17 mouse cellular contexts compared by ENCODE assay signal in the genomic region with DNA sequence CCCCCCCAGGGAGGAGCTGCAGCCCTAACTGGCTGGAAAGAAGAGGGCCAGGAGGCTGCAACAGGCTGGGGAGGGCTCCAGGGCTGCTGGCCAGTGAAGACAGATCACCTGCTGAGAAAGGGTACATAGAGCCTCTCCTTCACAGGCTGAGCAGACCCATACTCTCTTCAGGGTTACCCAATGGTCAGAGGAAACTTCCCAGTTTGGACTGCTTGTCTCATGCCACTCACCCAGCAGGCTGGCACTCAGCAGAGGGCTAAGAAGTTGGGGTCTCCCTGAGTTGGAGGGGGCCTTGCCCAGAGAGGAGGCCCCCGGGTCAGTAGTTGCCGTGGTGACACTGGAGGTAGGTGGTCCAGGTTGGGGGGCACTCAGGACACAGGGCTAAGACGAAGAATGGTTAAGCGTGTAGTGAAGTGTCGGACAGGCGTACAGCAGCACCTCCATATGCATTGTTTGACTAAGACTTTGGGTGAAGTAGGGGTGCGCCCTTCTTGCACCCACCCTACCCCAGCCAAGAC. TPM values are rescaled to one million over a fixed set of nuclear protein-coding genes. Genes with fewer than 3 reads are reported as not detected.
DNase-seq lines count a peak whose midpoint lies in the region; ATAC-seq and TF ChIP-seq lines count a peak whose summit lies in the region.
"Had no signal": no experiment of that assay in that cellular context is flagged by ENCODE, and none has a peak within 500 bp of the region (broad histone marks: within the 10 kb centered on the region; RNA-seq: fewer than 3 reads in every experiment).

No protein-coding gene starts in this region.

- H3K9me3 ChIP-seq in forebrain, embryonic 11.5 days (ENCODE audit: control insufficient read depth, low read length), result no peaks in the 10 kb centered on the region
- H3K9me3 ChIP-seq in forebrain, embryonic 15.5 days, result no peaks in the 10 kb centered on the region
- H3K9me3 ChIP-seq in intestine, postnatal 0 days (ENCODE audit: control insufficient read depth), result no peaks in the 10 kb centered on the region
- no peaks in the 10 kb centered on the region for H3K9me3 ChIP-seq in intestine, embryonic 16.5 days (ENCODE audit: control insufficient read depth, low read length)
- no peaks in the 10 kb centered on the region for H3K9me3 ChIP-seq in E14TG2a.4 (ENCODE audit: low read length)
- H3K9me3 ChIP-seq in limb, embryonic 10.5 days (replicated peaks), result no peaks in the 10 kb centered on the region
- H3K9me3 ChIP-seq: heart, embryonic 15.5 days had no signal

- H3K36me3 ChIP-seq in forebrain, embryonic 11.5 days (ENCODE audit: control insufficient read depth, insufficient read depth, low read length), result peaks cover 22% of the 10 kb centered on the region
- H3K36me3 ChIP-seq in forebrain, embryonic 15.5 days, result peaks cover 67% of the 10 kb centered on the region
- H3K36me3 ChIP-seq in intestine, postnatal 0 days (ENCODE audit: control insufficient read depth, insufficient read depth), result peaks cover 74% of the 10 kb centered on the region
- H3K36me3 ChIP-seq in intestine, embryonic 16.5 days (ENCODE audit: control insufficient read depth, insufficient read depth, low read length), result peaks cover 45% of the 10 kb centered on the region
- peaks cover 86% of the 10 kb centered on the region for H3K36me3 ChIP-seq in E14TG2a.4 (ENCODE audit: insufficient read depth, low read length)
- peaks cover 83% of the 10 kb centered on the region for H3K36me3 ChIP-seq in limb, embryonic 10.5 days

- no peak overlapping the region for H3K4me3 ChIP-seq in forebrain, embryonic 11.5 days (ENCODE audit: low read depth, low read length)
- no peak overlapping the region for H3K4me3 ChIP-seq in forebrain, embryonic 15.5 days
- H3K4me3 ChIP-seq in intestine, postnatal 0 days (ENCODE audit: low read depth, low read length), result no peak overlapping the region
- H3K4me3 ChIP-seq in intestine, embryonic 16.5 days (ENCODE audit: low read length), result no peak overlapping the region
- H3K4me3 ChIP-seq in E14TG2a.4 (replicated peaks; ENCODE audit: low read length), result peak overlapping the region; percentile 51
- H3K4me3 ChIP-seq in limb, embryonic 10.5 days, result 0 out of 2 replicates have a peak overlapping the region, but pooled peaks have one; percentile 2
- H3K4me3 ChIP-seq: heart, embryonic 15.5 days; left cerebral cortex, adult 2 months had no signal

- no peak for ATAC-seq in forebrain, embryonic 11.5 days (replicated peaks; ENCODE audit: low FRiP score)
- ATAC-seq in forebrain, embryonic 15.5 days (replicated peaks), result no peak
- no peak for ATAC-seq in intestine, postnatal 0 days
- ATAC-seq in intestine, embryonic 16.5 days, result no peak
- ATAC-seq: midbrain, embryonic 16.5 days had no signal

- peaks cover 15% of the 10 kb centered on the region for H3K4me1 ChIP-seq in forebrain, embryonic 11.5 days (replicated peaks; ENCODE audit: control insufficient read depth, insufficient read depth, low read length)
- H3K4me1 ChIP-seq in forebrain, embryonic 15.5 days, result peaks cover 27% of the 10 kb centered on the region
- H3K4me1 ChIP-seq in intestine, postnatal 0 days (replicated peaks; ENCODE audit: control insufficient read depth, insufficient read depth, low read length), result 0 out of 2 replicates have a peak, but pooled peaks cover 9% of the 10 kb centered on the region
- peaks cover 26% of the 10 kb centered on the region for H3K4me1 ChIP-seq in intestine, embryonic 16.5 days (ENCODE audit: control insufficient read depth, insufficient read depth, low read length)
- H3K4me1 ChIP-seq in E14TG2a.4 (replicated peaks; ENCODE audit: low read depth, low read length), result peaks cover 82% of the 10 kb centered on the region
- H3K4me1 ChIP-seq in limb, embryonic 10.5 days, result peaks cover 42% of the 10 kb centered on the region

- peak; percentile 51 for DNase-seq in forebrain, embryonic 11.5 days (ENCODE audit: low spot score)
- no peak for DNase-seq in limb, embryonic 10.5 days (ENCODE audit: low spot score)
- no peak for DNase-seq in c-Kit-positive CD71-positive TER-119-positive erythroid progenitor cells, embryonic 14.5 days (ENCODE audit: low spot score)
- DNase-seq: adrenal gland, postnatal 36 days; kidney, adult 2 months; kidney, postnatal 25 days; lung, adult 2 months; lung, postnatal 4 days; spleen, adult 18-20 months; thymus, adult 2 months had no signal

- 92% methylated on average over 7 of the region's 7 CpGs for WGBS in forebrain, embryonic 11.5 days
- WGBS in forebrain, embryonic 15.5 days, result 86% methylated on average over 7 of the region's 7 CpGs
- WGBS in intestine, postnatal 0 days, result 91% methylated on average over 7 of the region's 7 CpGs
- 93% methylated on average over 7 of the region's 7 CpGs for WGBS in intestine, embryonic 16.5 days
- 94% methylated on average over 7 of the region's 7 CpGs for WGBS in limb, embryonic 10.5 days

- H3K27ac ChIP-seq in forebrain, embryonic 11.5 days (ENCODE audit: low read depth, low read length), result no peak overlapping the region
- no peak overlapping the region for H3K27ac ChIP-seq in forebrain, embryonic 15.5 days (replicated peaks)
- peak overlapping the region; percentile 35; the same call in 1 of the 2 replicates for H3K27ac ChIP-seq in intestine, postnatal 0 days (ENCODE audit: low read depth, low read length)
- no peak overlapping the region for H3K27ac ChIP-seq in intestine, embryonic 16.5 days (ENCODE audit: low read length)
- no peak overlapping the region for H3K27ac ChIP-seq in limb, embryonic 10.5 days
- H3K27ac ChIP-seq: heart, embryonic 15.5 days; left cerebral cortex, adult 2 months had no signal

- no peak for TF ChIP-seq CTCF in intestine, postnatal 0 days (IDR thresholded peaks at IDR 0.05; ENCODE audit: low read depth)
- TF ChIP-seq CTCF in E14TG2a.4 (conservative IDR thresholded peaks at IDR 0.05; ENCODE audit: low read length), result no peak

- no peak overlapping the region for H3K4me2 ChIP-seq in forebrain, embryonic 11.5 days (ENCODE audit: low read depth, low read length, severe bottlenecking)
- H3K4me2 ChIP-seq in forebrain, embryonic 15.5 days (replicated peaks), result no peak overlapping the region
- H3K4me2 ChIP-seq in intestine, postnatal 0 days (replicated peaks; ENCODE audit: low read depth), result no peak overlapping the region
- H3K4me2 ChIP-seq in intestine, embryonic 16.5 days (ENCODE audit: low read depth, low read length), result no peak overlapping the region
- H3K4me2 ChIP-seq: heart, embryonic 15.5 days had no signal

- no peaks in the 10 kb centered on the region for H3K27me3 ChIP-seq in forebrain, embryonic 11.5 days (ENCODE audit: control insufficient read depth, insufficient read depth, low read length)
- H3K27me3 ChIP-seq in forebrain, embryonic 15.5 days, result no peaks in the 10 kb centered on the region
- no peaks in the 10 kb centered on the region for H3K27me3 ChIP-seq in intestine, postnatal 0 days (replicated peaks; ENCODE audit: control insufficient read depth, insufficient read depth, low read length)
- no peaks in the 10 kb centered on the region for H3K27me3 ChIP-seq in intestine, embryonic 16.5 days (replicated peaks; ENCODE audit: control insufficient read depth, insufficient read depth, low read length)
- H3K27me3 ChIP-seq in E14TG2a.4 (ENCODE audit: insufficient read depth, low read length), result no peaks in the 10 kb centered on the region
- H3K27me3 ChIP-seq in limb, embryonic 10.5 days (ENCODE audit: low read depth, poor library complexity, severe bottlenecking), result no peaks in the 10 kb centered on the region
- H3K27me3 ChIP-seq: heart, embryonic 15.5 days had no signal

- H3K9ac ChIP-seq in forebrain, embryonic 11.5 days (ENCODE audit: low read length), result no peak overlapping the region
- H3K9ac ChIP-seq in forebrain, embryonic 15.5 days (replicated peaks), result no peak overlapping the region
- no peak overlapping the region for H3K9ac ChIP-seq in intestine, postnatal 0 days (ENCODE audit: low read depth, low read length)
- H3K9ac ChIP-seq in intestine, embryonic 16.5 days (ENCODE audit: low read depth, low read length), result no peak overlapping the region
- H3K9ac ChIP-seq: heart, embryonic 15.5 days had no signal

RNA-seq across cellular contexts. Expression of gene Mbd6, which starts 4.7 kb away (rescaled TPM):
- polyA plus RNA-seq in forebrain, embryonic 11.5 days (2014; fragmentation: Nextera tagmentation; extraction: Ambion mirVana), result 22.6 and 24.0 TPM in 2 replicates
- polyA plus RNA-seq in forebrain, embryonic 15.5 days (2015; fragmentation: Nextera tagmentation; extraction: Ambion mirVana), result 17.4 and 17.5 TPM in 2 replicates
- polyA plus RNA-seq in intestine, postnatal 0 days (2015; fragmentation: Nextera tagmentation; extraction: Ambion mirVana), result 8.7 and 12.8 TPM in 2 replicates
- polyA plus RNA-seq in intestine, embryonic 16.5 days (2015; fragmentation: Nextera tagmentation; extraction: Ambion mirVana), result 9.9 and 11.1 TPM in 2 replicates
- 16.7 and 18.8 TPM in 2 replicates for polyA plus RNA-seq in limb, embryonic 10.5 days (2016; fragmentation: Nextera tagmentation; extraction: Ambion mirVana)

RNA-seq across cellular contexts. Expression of gene Dctn2, which starts 18.0 kb away (rescaled TPM):
- 202 and 207 TPM in 2 replicates for polyA plus RNA-seq in forebrain, embryonic 11.5 days (2014; fragmentation: Nextera tagmentation; extraction: Ambion mirVana)
- polyA plus RNA-seq in forebrain, embryonic 15.5 days (2015; fragmentation: Nextera tagmentation; extraction: Ambion mirVana), result 320 and 321 TPM in 2 replicates
- 143 and 147 TPM in 2 replicates for polyA plus RNA-seq in intestine, postnatal 0 days (2015; fragmentation: Nextera tagmentation; extraction: Ambion mirVana)
- polyA plus RNA-seq in intestine, embryonic 16.5 days (2015; fragmentation: Nextera tagmentation; extraction: Ambion mirVana), result 162 and 170 TPM in 2 replicates
- polyA plus RNA-seq in limb, embryonic 10.5 days (2016; fragmentation: Nextera tagmentation; extraction: Ambion mirVana), result 185 and 194 TPM in 2 replicates

RNA-seq across cellular contexts. Expression of gene Kif5a, which starts 21.0 kb away (rescaled TPM):
- 21.7 and 23.6 TPM in 2 replicates for polyA plus RNA-seq in forebrain, embryonic 11.5 days (2014; fragmentation: Nextera tagmentation; extraction: Ambion mirVana)
- polyA plus RNA-seq in forebrain, embryonic 15.5 days (2015; fragmentation: Nextera tagmentation; extraction: Ambion mirVana), result 76.4 and 80.6 TPM in 2 replicates
- 2.7 and 3.7 TPM in 2 replicates for polyA plus RNA-seq in intestine, postnatal 0 days (2015; fragmentation: Nextera tagmentation; extraction: Ambion mirVana)
- polyA plus RNA-seq in intestine, embryonic 16.5 days (2015; fragmentation: Nextera tagmentation; extraction: Ambion mirVana), result 5.2 and 5.3 TPM in 2 replicates
- polyA plus RNA-seq in limb, embryonic 10.5 days (2016; fragmentation: Nextera tagmentation; extraction: Ambion mirVana), result 1.4 and 2.2 TPM in 2 replicates

RNA-seq across cellular contexts. Expression of gene Mars, which starts 27.4 kb away (rescaled TPM):
- polyA plus RNA-seq in forebrain, embryonic 11.5 days (2014; fragmentation: Nextera tagmentation; extraction: Ambion mirVana), result 191 and 195 TPM in 2 replicates
- 130 and 137 TPM in 2 replicates for polyA plus RNA-seq in forebrain, embryonic 15.5 days (2015; fragmentation: Nextera tagmentation; extraction: Ambion mirVana)
- 47.2 and 50.7 TPM in 2 replicates for polyA plus RNA-seq in intestine, postnatal 0 days (2015; fragmentation: Nextera tagmentation; extraction: Ambion mirVana)
- polyA plus RNA-seq in intestine, embryonic 16.5 days (2015; fragmentation: Nextera tagmentation; extraction: Ambion mirVana), result 96.8 and 108 TPM in 2 replicates
- polyA plus RNA-seq in limb, embryonic 10.5 days (2016; fragmentation: Nextera tagmentation; extraction: Ambion mirVana), result 170 and 205 TPM in 2 replicates

RNA-seq across cellular contexts. Expression of gene Arhgap9, which starts 37.6 kb away (rescaled TPM):
- polyA plus RNA-seq in forebrain, embryonic 11.5 days (2014; fragmentation: Nextera tagmentation; extraction: Ambion mirVana), result 0.88 and 1.7 TPM in 2 replicates
- 0.62 and 1.1 TPM in 2 replicates for polyA plus RNA-seq in forebrain, embryonic 15.5 days (2015; fragmentation: Nextera tagmentation; extraction: Ambion mirVana)
- polyA plus RNA-seq in intestine, postnatal 0 days (2015; fragmentation: Nextera tagmentation; extraction: Ambion mirVana), result 9.5 and 12.0 TPM in 2 replicates
- 7.9 and 9.0 TPM in 2 replicates for polyA plus RNA-seq in intestine, embryonic 16.5 days (2015; fragmentation: Nextera tagmentation; extraction: Ambion mirVana)
- polyA plus RNA-seq in limb, embryonic 10.5 days (2016; fragmentation: Nextera tagmentation; extraction: Ambion mirVana), result 5.5 and 5.9 TPM in 2 replicates

Comparison
In these comparisons a context has a peak if more than half of its experiments do, and no peak if none do; other contexts are left out.
1. H3K4me3 ChIP-seq: peak in E14TG2a.4 (single experiment) and limb, embryonic 10.5 days (single experiment); none in forebrain, embryonic 11.5 days (single experiment), forebrain, embryonic 15.5 days (single experiment), intestine, postnatal 0 days (single experiment) and intestine, embryonic 16.5 days (single experiment).